Mouse (Mus musculus) ovary, postnatal 10 days (tissue): ENCODE data around the gene Saal1.
A peak's percentile ranks its signal among the peaks of the same experiment; 100 is the strongest.
"Not testable (repeated sequence)": the region's sequence is repeated elsewhere in the genome, so short reads cannot be mapped to it uniquely, and the experiment has no call there.

Experiments used
- DNase-seq: peaks from one replicate; pipeline ENCODE4 v3.0.0; 2022; ENCODE audit warnings: low spot score

Gene Saal1

GRCm38 (mm10) chr7:46710390-46710844 lies at the start of gene Saal1:
TSS of gene Saal1 (minus strand) at chr7:46710680.
- DNase-seq: peak; percentile 78

DNA sequence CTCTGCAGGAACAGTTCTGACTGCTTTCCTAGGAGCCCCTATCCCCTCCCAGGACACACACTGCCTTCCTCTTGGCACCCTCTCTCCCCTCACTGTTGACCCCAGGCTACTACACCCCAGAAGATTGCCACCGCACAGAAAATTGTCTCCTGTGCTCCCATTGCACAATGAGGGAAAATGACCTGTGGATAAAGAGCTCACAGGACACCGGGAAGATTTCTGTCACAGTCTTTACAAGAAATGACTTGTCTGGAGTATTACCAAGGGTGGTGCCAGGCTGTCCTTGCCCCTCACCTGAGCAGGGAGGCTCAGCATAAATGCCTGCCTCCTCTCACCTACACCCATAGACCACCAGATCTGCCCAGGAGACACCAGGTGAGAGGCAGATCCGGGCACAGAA lies 41.0 kb upstream of the Saal1 start, which contains the start of gene Saa2:
Gene Saa2, plus strand, starts transcription at position 301 of the 400 bp plus-strand sequence.
- DNase-seq: no peak

DNA sequence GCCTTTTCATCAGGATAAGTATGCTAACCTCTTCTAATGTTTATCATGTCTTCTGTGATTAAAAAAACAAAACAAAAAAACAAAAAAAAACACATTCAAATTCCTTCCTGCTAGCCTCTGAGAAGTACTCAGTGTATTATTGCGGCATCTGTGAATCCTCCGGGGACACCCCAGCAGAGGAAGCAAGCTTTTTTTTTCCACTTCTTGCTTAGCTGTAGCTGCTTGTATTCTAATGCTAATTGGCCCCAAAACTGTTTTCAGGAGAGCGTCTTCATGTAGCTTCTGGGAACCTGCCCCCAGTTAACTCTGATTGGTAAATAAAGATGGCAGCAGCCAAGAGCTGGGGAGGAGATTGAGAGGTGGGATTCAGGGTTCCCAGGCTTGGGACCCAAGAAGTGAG lies 38.0 kb upstream of the Saal1 start:
- DNase-seq: no peak

- no peak for DNase-seq
Measured at GRCm38 (mm10) chr7:46746381-46746780, 35.9 kb upstream of the Saal1 start.

DNA sequence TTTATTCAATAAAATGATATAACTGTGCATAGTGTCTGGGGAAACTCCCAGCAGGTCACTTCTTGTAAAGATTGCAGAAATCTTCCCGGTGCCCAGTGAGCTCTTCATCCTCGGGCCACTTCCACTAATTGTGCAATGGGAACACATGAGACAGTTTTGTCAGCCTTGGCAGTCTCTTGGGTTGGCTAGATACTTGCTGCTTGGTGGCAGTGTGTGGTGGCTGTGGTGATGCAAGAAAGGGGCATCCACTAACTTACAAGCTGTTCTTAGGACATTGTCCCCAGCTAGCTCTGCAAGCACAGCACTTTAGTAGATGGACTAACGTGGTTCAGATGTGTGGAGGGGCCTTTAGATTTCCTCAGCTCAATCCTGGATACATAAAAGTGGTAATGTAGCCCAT lies 35.3 kb upstream of the Saal1 start:
- no peak for DNase-seq

- DNase-seq: not testable (repeated sequence)
Measured at GRCm38 (mm10) chr7:46742880-46743279, 32.4 kb upstream of the Saal1 start, which contains the start of gene Saa1. TSS of gene Saa1 (minus strand) at chr7:46742980.

GRCm38 (mm10) chr7:46740041-46740440 lies 29.6 kb upstream of the Saal1 start:
- not testable (repeated sequence) for DNase-seq

- DNase-seq: no peak
Measured at GRCm38 (mm10) chr7:46738561-46739460, 28.3 kb upstream of the Saal1 start.

DNA sequence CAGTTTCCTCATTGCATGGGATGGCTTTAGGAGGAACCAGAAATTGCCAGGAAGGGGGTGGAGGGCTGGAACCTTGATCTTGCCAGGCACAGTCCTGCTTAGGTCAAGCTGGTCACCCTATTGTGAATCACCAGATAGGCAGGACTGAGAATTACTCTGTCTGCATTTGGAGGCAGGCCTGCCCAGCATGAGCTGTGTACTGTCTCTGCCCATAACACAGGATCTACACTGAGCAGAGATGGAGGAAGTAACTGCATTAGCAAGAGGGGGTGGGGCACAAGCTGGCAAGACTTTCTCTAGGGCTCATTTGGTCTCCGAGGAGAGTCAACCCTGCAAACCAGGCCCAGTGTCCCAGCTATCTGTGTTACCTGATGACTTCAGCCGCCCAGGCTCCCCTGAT lies 24.5 kb upstream of the Saal1 start:
- no peak for DNase-seq

- no peak for DNase-seq
Measured at GRCm38 (mm10) chr7:46732458-46732857, 22.0 kb upstream of the Saal1 start, which contains the start of gene Saa4. TSS of gene Saa4 (minus strand) at chr7:46732603.

- no peak for DNase-seq
Measured at GRCm38 (mm10) chr7:46727584-46727983, 17.1 kb upstream of the Saal1 start.

DNA sequence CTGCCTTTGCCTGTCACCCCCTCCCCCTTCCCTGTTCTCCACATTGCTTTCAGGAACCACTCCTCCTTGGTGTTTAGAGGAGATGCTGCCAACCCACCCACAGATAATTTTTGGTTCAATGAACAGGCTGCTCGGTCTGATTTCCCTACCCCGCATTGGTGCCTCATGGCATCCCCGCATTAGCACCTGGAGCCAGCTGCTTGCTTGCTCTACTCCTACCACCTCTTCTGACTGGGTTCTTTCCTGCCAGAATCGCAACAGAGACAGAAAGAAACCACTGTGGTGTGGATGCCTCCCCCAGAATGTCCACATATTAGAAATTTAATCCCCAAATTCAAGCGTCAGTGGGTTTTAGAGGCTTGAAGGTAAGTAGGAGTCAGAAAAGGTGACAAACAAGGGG lies 13.9 kb upstream of the Saal1 start:
- DNase-seq: no peak

- DNase-seq: no peak
Measured at GRCm38 (mm10) chr7:46723849-46724248, 13.4 kb upstream of the Saal1 start.

DNA sequence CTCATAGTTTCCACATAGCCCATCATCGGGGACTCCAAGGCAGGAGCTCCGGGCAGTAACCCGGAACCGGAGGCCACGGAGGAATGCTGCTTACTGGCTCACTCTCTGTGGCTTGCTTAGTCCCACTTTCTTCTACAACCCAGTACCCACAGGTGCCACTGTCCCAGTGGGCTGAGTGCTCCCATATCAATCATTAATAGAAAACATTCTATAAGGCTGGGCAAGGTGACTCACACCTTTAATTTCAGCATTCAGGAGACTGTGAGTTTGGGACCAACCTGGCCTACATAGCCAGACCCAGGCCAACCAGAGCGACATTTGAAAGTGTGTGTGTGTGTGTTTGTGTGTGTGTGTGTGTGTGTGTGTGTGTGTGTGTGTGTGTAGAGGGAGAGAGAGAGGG lies 12.9 kb upstream of the Saal1 start:
- DNase-seq: no peak

- DNase-seq: no peak
Measured at GRCm38 (mm10) chr7:46720460-46720859, 10.0 kb upstream of the Saal1 start.

DNA sequence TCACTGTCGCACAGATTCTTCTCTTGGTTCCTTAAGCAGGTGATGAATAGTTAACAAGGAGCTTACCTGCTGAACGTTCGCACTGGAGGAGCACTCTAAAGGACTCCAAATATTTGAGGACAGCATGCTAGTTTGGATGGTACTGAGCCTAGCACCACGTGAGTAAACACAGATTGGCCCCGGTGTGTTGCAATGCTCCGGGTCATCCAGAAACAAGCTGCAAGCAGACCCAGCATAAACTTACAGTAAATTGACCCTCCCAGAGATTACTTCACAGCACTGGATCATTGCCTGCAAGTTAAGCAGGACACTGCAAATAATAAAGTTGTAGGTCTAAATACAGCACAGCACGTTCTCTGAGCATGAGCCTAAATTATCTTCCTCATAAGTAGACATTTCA lies 9.0 kb upstream of the Saal1 start:
- DNase-seq: no peak

DNA sequence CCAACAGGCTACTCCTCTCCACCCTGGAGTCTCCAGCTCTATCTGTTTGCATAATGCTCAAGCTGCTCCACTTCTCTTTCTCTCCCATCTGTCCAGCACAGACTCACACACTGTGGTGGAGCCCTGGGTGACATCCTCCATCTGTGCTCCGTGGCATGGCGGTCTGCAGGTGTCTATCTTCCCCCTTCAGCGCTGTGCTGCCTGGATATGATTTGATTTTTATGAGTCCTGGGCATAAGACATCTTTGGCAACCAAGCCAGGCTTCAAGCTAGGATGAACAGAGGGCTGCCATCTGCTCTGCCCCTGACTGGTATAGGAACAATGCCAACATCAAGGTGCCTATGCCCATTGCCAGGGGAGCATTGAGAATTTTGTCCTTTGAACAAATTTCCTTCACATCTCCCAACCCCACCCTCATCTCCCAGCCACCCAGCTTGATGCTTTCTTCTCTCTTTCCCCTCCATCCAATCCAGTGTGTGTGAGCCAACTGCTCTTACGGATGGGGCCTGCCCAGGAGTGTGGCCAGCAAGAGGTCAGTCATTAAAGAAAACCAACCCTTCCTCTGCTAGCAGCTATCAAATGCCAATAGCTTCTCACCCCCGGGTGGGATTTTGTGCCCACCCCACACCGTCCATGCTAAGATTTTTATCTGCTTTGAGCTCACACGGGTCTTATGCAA lies 8.3 kb upstream of the Saal1 start:
- no peak for DNase-seq

- no peak for DNase-seq
Measured at GRCm38 (mm10) chr7:46716897-46717296, 6.4 kb upstream of the Saal1 start.

- no peak for DNase-seq
Measured at GRCm38 (mm10) chr7:46715600-46715999, 5.1 kb upstream of the Saal1 start, which contains the start of gene Saa3. TSS of gene Saa3 (minus strand) at chr7:46715700.

DNA sequence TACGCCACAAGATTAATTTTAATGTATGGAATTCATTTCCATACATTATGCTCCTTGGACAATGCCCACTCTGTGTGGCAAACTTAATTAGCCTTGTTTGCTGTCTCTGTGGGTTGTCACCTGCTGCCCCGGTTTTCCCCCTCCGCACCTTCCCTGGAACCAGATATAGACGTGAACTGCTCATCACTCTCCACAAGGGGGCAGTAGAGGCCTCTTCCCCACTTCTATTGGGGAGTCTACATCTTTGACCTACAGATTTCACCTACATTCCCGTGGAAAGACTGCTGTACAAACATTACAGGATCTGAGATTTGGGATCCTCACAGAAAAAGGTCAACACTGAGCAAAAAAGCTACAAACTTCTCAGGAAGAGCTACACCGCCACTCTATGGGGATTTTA lies 4.0 kb upstream of the Saal1 start:
- peak; percentile 13 for DNase-seq

DNA sequence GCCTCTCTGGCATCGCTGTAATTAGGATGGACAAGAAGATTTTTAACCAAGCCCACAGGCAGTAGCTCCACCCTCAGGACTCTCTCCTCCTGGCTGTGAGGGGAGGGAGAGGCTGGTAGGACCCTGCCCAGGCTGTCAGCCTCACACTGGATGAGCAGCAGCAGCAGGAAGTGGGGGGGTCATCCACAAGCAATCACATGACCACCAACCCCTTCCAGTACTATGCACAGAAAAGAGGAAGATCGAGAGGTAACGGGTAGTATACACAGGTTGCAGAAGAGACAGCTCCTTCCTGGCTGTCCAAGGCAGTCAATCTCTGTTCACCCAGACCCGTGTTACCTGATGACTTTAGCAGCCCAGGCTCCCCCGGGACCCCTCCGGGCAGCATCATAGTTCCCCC lies 1.8 kb upstream of the Saal1 start:
- DNase-seq: no peak

- no peak for DNase-seq
Measured at GRCm38 (mm10) chr7:46700521-46701025, 9.9 kb downstream of the Saal1 start.

- no peak for DNase-seq
Measured at GRCm38 (mm10) chr7:46696754-46697153, 13.7 kb downstream of the Saal1 start.
